Mouse (Mus musculus) urinary bladder, postnatal 10 days (tissue): Measurements from ENCODE around the gene Fam181b.

Source experiments
- DNase-seq: peaks from one replicate; pipeline ENCODE4 v3.0.0; 2022; ENCODE audit warnings: low spot score

The Fam181b gene

DNA sequence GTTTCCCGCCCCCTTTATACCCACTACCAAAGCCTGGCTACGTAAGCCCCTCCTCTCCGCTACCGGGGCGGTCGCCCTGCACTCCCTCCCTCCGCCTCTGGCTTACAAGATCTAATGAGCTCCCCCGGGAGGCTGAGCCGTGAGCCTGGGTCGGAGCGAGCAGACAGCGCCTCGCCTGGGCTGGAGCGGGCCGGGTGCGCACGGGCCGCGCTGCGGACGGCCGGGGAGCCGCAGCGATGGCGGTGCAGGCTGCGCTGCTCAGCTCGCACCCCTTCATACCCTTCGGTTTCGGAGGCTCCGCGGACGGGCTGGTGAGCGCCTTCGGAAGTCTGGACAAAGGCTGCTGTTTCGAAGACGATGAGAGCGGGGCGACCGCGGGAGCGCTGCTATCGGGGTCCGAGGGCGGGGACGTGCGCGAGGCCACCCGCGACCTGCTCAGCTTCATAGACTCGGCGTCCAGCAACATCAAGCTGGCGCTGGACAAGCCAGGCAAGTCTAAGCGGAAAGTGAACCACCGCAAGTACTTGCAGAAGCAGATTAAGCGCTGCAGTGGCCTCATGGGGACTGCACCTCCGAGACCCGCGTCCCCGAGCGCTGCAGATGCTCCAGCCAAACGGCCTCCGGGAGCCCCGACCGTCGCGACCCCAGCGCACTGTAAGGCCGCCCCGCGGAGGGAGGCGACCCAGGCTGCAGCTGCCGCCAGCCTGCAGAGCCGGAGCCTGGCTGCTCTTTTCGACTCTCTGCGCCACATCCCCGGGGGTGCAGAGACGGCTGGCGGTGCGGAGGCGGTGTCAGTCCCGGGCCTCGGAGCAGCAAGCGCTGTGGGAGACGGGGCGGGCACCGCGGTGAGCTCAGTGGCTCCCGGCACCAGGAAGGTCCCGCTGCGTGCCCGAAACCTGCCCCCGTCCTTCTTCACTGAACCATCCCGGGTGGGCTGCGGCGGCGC is at the start of gene Fam181b:
Gene Fam181b (plus strand): TSS at position 81 of the 946 bp plus-strand sequence.
- DNase-seq: no peak

DNA sequence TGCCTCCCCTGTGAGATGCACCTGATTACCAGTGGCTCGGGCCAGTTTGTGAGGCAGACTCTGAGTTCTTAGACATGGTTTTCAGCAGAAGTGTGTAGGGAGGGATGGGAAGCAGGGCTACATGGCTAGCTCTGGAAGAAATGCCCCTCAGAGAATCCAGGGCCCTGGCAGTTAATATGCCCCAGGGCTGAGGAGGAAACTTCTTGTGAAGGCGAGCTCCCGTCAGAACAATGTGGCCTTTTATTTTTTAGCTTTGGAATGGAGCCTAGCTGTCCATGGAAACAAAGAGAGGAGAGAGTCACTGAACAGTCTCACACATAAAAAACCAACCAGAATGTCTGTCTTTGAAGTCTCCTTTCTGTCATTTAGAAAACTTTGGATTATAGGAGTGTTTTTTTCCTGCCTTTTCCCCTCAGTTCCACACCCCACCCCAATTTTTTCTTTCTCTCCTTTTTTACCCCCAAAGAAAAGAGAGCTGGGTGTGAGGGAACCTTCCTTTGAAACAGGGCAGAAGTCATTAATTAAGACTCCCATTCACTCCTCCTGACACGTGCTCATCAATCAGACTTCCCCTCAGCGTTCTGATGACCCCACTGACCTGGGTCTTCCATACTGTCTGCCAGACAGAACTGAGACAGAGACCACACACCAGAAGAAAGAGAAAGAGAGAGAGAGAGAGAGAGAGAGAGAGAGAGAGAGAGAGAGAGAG is 41.7 kb upstream of the Fam181b start:
- no peak for DNase-seq

- no peak for DNase-seq
Observed at GRCm38 (mm10) chr7:93038472-93038828, 41.2 kb upstream of the Fam181b start.

DNA sequence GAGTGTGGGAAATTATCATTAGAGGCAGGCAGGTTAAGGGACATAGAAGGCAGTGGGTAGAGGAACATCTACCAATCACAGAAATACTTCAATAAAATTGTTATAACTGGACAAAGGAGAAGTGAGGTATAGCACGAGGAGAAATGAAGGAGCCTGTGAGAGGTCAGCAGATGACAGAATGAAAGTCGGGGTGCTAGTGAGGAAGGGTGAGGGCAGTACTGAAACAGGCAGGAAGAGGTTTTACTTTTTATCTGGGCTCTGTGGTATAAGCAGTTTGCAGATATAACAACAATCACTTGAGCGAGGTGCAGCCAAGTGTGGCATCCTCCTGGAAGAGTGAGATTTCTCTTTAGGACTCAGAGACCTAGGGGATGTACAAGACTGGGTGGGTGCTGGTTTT is 40.1 kb upstream of the Fam181b start:
- no peak for DNase-seq

DNA sequence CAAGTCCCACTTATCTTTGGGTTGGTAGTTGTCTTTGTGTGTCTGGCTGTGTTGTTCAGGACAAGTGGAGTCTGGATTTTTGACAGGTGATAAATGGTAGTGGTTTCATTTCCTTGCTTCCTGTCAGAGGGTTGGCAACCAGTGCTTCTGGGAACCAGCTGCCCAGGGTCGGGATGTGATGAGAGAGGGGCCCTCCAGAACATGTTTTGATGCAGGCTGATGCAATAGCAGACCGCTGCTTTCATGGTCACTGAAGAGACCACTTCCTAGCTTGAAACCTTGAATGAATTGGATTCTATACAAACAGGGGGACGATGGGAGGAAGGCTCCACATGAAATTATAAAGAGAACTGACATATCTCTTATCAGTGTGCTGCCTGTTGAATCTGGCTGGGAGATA is 35.3 kb upstream of the Fam181b start:
- no peak for DNase-seq

GRCm38 (mm10) chr7:93044788-93045187 is 34.9 kb upstream of the Fam181b start:
- no peak for DNase-seq

DNA sequence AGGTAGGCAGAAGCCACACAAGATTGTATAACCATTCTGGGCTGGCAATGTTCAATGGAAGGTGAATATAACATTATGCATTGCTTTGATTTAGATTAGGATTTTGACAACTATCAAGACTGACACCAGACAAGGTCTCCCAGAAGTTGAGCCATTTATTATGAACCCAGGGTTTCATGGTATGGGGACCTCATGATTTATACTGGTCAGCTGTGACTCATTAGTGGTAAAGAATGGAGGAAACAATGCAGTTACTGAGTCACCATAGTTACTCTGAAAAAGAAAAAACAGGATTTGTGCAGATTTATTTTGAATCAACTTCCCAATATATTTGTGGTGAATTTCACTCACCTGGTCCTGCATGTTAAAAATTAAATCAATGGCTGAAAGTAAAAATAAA is 18.8 kb upstream of the Fam181b start:
- no peak for DNase-seq

DNA sequence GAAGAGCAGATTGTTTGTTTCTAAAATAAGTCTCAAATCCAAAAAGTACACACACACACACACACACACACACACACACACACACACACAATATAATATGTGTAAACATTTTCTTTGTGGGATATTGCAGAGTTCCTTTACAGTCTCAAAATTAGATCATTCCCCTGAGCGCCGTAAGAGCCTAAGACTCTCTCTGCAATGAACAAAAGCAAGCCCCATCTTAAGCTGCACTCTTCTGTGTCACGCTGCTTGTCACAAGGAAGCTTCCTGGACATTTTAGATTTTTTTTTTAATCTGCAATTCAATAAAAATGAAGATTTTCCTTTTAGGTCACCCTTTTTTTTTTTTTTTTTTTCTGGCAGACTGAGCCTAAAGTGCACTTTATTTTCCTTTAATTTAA is 17.9 kb upstream of the Fam181b start:
- DNase-seq: no peak

DNA sequence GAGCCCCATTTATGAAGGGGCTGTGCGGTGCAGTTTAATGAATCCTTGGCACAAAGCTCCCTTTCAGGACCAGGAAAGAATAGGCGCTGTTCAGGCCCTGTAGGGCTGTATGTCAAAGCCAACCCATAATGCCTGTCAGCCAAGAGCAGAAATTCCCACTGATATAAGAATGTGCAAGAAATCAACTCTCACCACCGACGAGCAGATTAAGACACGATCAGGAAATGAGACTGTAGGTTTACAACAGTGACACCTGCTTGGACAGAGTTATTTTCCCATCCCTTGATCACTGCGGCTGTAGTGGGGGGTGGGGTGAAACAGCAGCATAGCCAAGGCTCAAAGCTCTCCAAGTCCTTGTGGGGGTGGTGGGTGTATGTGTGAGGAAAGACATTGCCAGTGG is 17.5 kb upstream of the Fam181b start:
- DNase-seq: no peak

DNA sequence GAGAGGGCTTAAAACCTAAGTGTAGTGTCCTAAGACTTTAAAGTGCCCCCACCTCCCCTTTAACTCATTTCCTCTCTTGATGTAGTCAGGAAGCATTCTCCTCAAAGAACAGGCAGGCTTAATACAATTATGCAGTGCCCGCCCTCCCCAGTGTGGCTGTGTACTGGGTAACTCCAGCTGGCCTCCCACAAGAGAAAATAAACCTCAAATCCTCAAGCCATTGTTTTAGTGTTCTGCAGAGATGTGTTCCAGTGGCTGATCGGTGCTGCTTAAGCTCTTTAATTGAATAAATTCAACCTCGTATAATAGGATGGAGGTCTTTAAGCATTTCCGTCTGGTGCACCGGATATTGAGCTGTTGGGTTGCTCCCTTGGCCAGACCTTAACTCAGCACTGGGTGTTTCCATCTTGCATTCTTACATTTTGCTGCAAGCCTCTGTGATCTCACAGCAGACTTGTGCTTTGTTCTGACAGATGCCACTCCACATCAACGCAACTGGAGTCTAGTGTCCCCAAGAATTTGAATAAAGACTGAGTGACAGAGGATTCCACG is 12.1 kb upstream of the Fam181b start:
- no peak for DNase-seq

GRCm38 (mm10) chr7:93076435-93076960 is 3.2 kb upstream of the Fam181b start:
- no peak for DNase-seq

DNA sequence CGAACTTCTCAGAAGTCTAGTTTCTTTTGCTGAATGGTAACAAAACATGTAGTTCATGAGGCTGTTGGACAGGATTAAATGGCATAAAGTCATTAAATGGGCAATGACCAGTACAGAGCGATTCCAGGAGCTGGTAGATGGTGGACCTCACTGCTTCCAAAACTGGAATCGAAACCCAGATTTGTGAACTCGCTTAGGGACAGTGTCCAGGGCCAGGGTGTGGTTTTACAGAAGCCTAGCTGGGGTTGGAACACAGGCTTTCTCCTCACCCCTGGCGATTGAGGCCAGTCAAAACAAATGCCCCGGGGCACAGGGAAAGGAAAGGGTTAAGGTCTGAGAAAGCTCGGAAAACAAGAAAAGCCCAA is 263 bp upstream of the Fam181b start:
- no peak for DNase-seq

- no peak for DNase-seq
Observed at GRCm38 (mm10) chr7:93080731-93081430, 1.2 kb downstream of the Fam181b start.

DNA sequence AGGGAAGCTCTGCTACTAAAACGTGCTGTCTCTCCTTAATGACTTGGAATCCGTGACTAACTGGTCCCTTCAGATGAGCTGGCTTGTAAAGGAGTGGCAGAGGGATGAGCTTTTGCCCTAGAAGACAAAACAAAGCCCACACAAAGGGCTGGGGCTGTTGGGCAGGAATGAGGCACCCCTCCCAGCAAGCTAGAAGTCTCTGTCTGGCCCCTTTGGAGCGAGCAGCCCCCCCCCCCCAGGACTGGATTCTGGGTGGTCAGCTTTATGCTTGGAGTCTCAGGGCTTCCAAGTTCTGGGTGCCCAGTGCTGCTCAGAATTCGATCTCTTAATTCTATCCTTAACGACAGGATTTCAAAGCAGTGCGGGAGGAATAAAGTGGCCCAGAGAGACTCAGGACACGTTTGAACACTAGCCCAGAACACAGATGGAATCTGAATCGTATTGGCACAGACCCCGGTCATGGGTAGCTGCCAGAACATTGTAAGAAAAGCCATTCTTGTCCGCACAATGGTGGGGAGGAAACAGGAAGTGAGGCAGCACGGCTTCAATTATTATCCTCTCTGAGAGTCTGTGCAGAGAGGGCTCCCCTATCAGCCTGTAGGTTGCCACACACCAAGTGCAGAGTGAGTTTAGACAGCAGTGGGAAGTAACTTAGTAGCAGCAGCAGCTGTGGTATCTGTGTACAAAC is 13.8 kb downstream of the Fam181b start:
- DNase-seq: no peak

GRCm38 (mm10) chr7:93095511-93095910 is 15.8 kb downstream of the Fam181b start:
- DNase-seq: no peak

- DNase-seq: no peak
Observed at GRCm38 (mm10) chr7:93104776-93105340, 25.2 kb downstream of the Fam181b start.

DNA sequence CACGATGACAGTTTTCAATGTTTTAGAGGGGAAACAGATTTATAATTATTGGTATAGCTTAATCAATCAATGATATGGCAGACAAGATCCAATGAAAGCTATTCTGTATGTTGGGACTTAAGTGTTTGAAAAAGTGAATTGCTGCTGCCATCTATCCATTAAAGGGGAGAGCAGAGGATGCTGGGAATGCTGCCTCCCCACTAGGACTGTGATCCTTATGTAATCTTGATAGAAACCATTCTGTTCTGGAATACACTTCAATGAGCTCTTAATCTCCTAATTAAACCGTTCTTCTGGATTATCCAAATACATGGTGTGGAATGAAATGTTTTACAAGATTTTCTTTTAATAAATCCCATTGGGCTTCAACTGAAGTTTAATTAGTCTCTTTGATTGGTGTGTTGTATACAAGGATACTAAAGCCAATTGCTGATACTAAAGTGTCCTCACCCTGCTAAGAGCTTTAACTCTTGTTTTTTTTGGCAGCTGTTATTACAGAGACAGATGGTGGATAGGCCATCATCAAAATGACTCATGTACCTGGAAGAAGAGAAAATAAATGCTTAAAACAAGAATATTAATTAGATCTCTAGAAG is 30.8 kb downstream of the Fam181b start:
- no peak for DNase-seq

DNA sequence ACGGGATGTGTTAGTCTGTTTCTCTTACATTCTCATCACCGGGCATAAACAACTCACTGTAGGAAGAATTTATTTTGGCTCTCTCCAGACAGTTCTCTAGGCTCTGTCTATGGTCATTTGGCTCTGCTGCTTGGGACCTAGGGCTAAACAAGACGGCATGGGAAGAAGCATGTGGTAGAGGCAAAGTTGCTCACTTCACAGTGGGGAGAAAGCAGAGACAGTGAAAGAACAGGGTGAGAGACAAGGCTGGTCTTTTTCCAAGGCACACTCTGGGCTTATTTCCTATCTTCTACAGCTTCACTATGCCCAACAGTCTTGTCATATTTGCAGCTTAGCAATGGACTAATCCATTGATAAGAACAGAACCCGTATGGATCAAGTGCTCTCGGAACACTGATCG is 31.4 kb downstream of the Fam181b start:
- DNase-seq: no peak

DNA sequence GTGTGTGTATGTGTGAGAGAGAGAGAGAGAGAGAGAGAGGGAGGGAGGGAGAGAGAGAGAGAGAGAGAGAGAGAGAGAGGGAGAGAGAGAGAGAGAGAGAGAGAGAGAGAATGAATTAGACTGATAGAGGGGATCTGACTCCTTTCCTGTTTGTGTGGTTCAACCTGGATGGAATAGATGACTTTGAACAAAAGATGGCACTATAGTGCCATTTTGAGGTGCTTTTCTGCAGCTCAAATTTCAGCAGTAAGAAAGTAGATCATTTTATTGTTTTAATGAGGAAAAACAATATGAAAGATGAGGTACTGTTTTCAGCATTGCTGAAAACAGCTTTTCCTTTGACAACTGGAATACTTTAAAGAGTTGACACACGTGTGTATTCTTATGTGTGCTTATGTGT is 37.9 kb downstream of the Fam181b start:
- no peak for DNase-seq

DNA sequence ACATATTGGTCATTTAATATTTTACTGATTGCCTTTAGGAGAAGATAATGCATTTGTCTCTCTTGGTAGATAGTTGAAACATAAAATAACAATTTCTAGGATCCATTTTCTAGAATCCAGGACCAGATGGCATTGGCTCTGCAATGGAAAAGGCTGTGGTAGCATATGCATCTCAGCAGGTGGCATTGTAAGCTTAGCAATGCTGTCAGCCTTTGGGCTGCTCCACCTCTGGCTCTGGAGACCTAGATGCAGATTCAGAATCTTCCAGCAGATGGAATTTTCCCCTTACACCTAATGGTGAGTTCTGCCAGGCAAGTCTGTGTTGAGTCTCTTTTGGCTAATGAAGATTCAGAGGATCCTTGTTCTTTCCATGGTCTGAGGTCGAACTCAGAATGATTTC is 44.3 kb downstream of the Fam181b start:
- DNase-seq: no peak
